Mouse (Mus musculus) A20 (cell line): ENCODE measurements at regions not wholly inside any gene's neighbourhood (a gene's known extent, or its start where the extent isn't known, plus 50 kb on each side); places are given as distances from the start of the nearest gene placed in this dataset.
"Not testable (repeated sequence)": the region's sequence is repeated elsewhere in the genome, so short reads cannot be mapped to it uniquely, and the experiment has no call there.

Experiments
- DNase-seq: peaks from one replicate; pipeline ENCODE4 v3.0.0-alpha.2; 2011; ENCODE audit warnings: low read depth, low spot score

GRCm38 (mm10) chr1:157755015-157755649 is 248.6 kb downstream of the Sec16b start:
- DNase-seq: no peak

- no peak for DNase-seq
These were observed 250.4 kb downstream of the Sec16b start for GRCm38 (mm10) chr1:157756977-157757376.

GRCm38 (mm10) chr1:157758337-157758736 is 251.8 kb downstream of the Sec16b start:
- DNase-seq: no peak

- no peak for DNase-seq
These were observed 261.7 kb downstream of the Sec16b start for GRCm38 (mm10) chr1:157768201-157768600.

- no peak for DNase-seq
These were observed 291.2 kb downstream of the Sec16b start for GRCm38 (mm10) chr1:157797711-157798110.

GRCm38 (mm10) chr1:157798561-157799553 is 292.3 kb downstream of the Sec16b start:
- no peak for DNase-seq

GRCm38 (mm10) chr1:157801151-157801550 is 294.6 kb downstream of the Sec16b start:
- no peak for DNase-seq

- no peak for DNase-seq
These were observed 297.7 kb downstream of the Sec16b start for GRCm38 (mm10) chr1:157804229-157804628.

- no peak for DNase-seq
These were observed 299.8 kb downstream of the Sec16b start for GRCm38 (mm10) chr1:157806296-157806695.

GRCm38 (mm10) chr1:157809674-157810471 is 303.3 kb downstream of the Sec16b start:
- DNase-seq: no peak

- DNase-seq: no peak
These were observed 304.1 kb downstream of the Sec16b start for GRCm38 (mm10) chr1:157810657-157811056.

GRCm38 (mm10) chr1:157827966-157828365 is 321.4 kb downstream of the Sec16b start:
- no peak for DNase-seq

- no peak for DNase-seq
These were observed 325.0 kb downstream of the Sec16b start for GRCm38 (mm10) chr1:157831511-157831910.

- no peak for DNase-seq
These were observed 366.2 kb downstream of the Sec16b start for GRCm38 (mm10) chr1:157872775-157873174.

- DNase-seq: no peak
These were observed 368.5 kb downstream of the Sec16b start for GRCm38 (mm10) chr1:157875006-157875405.

- DNase-seq: not testable (repeated sequence)
These were observed 370.6 kb downstream of the Sec16b start for GRCm38 (mm10) chr1:157877117-157877516.

- no peak for DNase-seq
These were observed 380.6 kb downstream of the Sec16b start for GRCm38 (mm10) chr1:157887146-157887545.

- no peak for DNase-seq
These were observed 382.0 kb downstream of the Sec16b start for GRCm38 (mm10) chr1:157888573-157888972.

- no peak for DNase-seq
These were observed 399.6 kb downstream of the Sec16b start for GRCm38 (mm10) chr1:157906168-157906567.

GRCm38 (mm10) chr1:157937800-157938348 is 418.3 kb downstream of the Brinp2 start:
- no peak for DNase-seq

GRCm38 (mm10) chr1:157939516-157939915 is 416.6 kb downstream of the Brinp2 start:
- no peak for DNase-seq
